Mouse (Mus musculus): Measurements from ENCODE around the gene Runx3. TPM values are rescaled to one million over a fixed set of nuclear protein-coding genes. Genes with fewer than 3 reads are reported as not detected.
A peak's percentile ranks its signal among the peaks of the same experiment; 100 is the strongest.

Runx3 gene
- polyA plus RNA-seq, 1 experiment from 2014 or later: 2.4 TPM

- H3K4me2 ChIP-seq (ENCODE audit: low read depth, low read length): peak overlapping the region; percentile 42
- no peak overlapping the region; the same call in 1 of the 2 replicates for H3K27ac ChIP-seq (replicated peaks; ENCODE audit: low read depth, low read length)
- H3K27me3 ChIP-seq (replicated peaks; ENCODE audit: control insufficient read depth, insufficient read depth, low read length): peaks cover 41% of the 10 kb centered on the region
- H3K9me3 ChIP-seq (ENCODE audit: control insufficient read depth, low read length): no peaks in the 10 kb centered on the region
- WGBS: 4% methylated on average over 21 of the region's 23 CpGs
- peak; percentile 85 for ATAC-seq (ENCODE audit: low read depth)
- H3K4me3 ChIP-seq (ENCODE audit: low read depth, low read length): no peak overlapping the region
- peaks cover 31% of the 10 kb centered on the region for H3K4me1 ChIP-seq (ENCODE audit: control insufficient read depth, insufficient read depth, low read length)
- no peaks in the 10 kb centered on the region for H3K36me3 ChIP-seq (ENCODE audit: control insufficient read depth, insufficient read depth, low read length)
- DNase-seq (ENCODE audit: low spot score): peak; percentile 90
- no peak overlapping the region for H3K9ac ChIP-seq (ENCODE audit: low read depth, low read length)
These were observed 46.2 kb downstream of the Runx3 start for GRCm38 (mm10) chr4:135166413-135167225.

GRCm38 (mm10) chr4:135167816-135168527, 47.5 kb downstream of the Runx3 start:
- ATAC-seq (ENCODE audit: low read depth): no peak
- WGBS: 52% methylated on average over 7 of the region's 7 CpGs
- Histone ChIP-seq H3K4me2 (ENCODE audit: low read depth, low read length) (no peak overlapping the region), H3K9ac (ENCODE audit: low read depth, low read length) (no peak overlapping the region), H3K27me3 (replicated peaks; ENCODE audit: control insufficient read depth, insufficient read depth, low read length) (peaks cover 49% of the 10 kb centered on the region), H3K4me3 (ENCODE audit: low read depth, low read length) (no peak overlapping the region), H3K27ac (replicated peaks; ENCODE audit: low read depth, low read length) (no peak overlapping the region), H3K36me3 (ENCODE audit: control insufficient read depth, insufficient read depth, low read length) (no peaks in the 10 kb centered on the region), H3K4me1 (ENCODE audit: control insufficient read depth, insufficient read depth, low read length) (peaks cover 28% of the 10 kb centered on the region), H3K9me3 (ENCODE audit: control insufficient read depth, low read length) (no peaks in the 10 kb centered on the region)
- DNase-seq (ENCODE audit: low spot score): no peak

GRCm38 (mm10) chr4:135169096-135169495, 48.6 kb downstream of the Runx3 start:
- Histone ChIP-seq H3K9ac (ENCODE audit: low read depth, low read length) (no peak overlapping the region), H3K4me3 (ENCODE audit: low read depth, low read length) (no peak overlapping the region), H3K4me1 (ENCODE audit: control insufficient read depth, insufficient read depth, low read length) (peaks cover 28% of the 10 kb centered on the region), H3K4me2 (ENCODE audit: low read depth, low read length) (no peak overlapping the region), H3K27ac (replicated peaks; ENCODE audit: low read depth, low read length) (no peak overlapping the region), H3K27me3 (replicated peaks; ENCODE audit: control insufficient read depth, insufficient read depth, low read length) (peaks cover 54% of the 10 kb centered on the region), H3K36me3 (ENCODE audit: control insufficient read depth, insufficient read depth, low read length) (no peaks in the 10 kb centered on the region), H3K9me3 (ENCODE audit: control insufficient read depth, low read length) (no peaks in the 10 kb centered on the region)
- 72% methylated on average over 10 of the region's 10 CpGs for WGBS
- DNase-seq (ENCODE audit: low spot score): no peak
- no peak for ATAC-seq (ENCODE audit: low read depth)

GRCm38 (mm10) chr4:135169501-135169900, 49.0 kb downstream of the Runx3 start:
- Histone ChIP-seq H3K4me1 (ENCODE audit: control insufficient read depth, insufficient read depth, low read length) (peaks cover 28% of the 10 kb centered on the region), H3K9ac (ENCODE audit: low read depth, low read length) (no peak overlapping the region), H3K27ac (replicated peaks; ENCODE audit: low read depth, low read length) (no peak overlapping the region), H3K9me3 (ENCODE audit: control insufficient read depth, low read length) (no peaks in the 10 kb centered on the region), H3K4me2 (ENCODE audit: low read depth, low read length) (no peak overlapping the region), H3K36me3 (ENCODE audit: control insufficient read depth, insufficient read depth, low read length) (no peaks in the 10 kb centered on the region), H3K4me3 (ENCODE audit: low read depth, low read length) (no peak overlapping the region), H3K27me3 (replicated peaks; ENCODE audit: control insufficient read depth, insufficient read depth, low read length) (peaks cover 57% of the 10 kb centered on the region)
- no peak for DNase-seq (ENCODE audit: low spot score)
- ATAC-seq (ENCODE audit: low read depth): no peak
- 70% methylated on average over 4 of the region's 4 CpGs for WGBS

- Histone ChIP-seq H3K27me3 (replicated peaks; ENCODE audit: control insufficient read depth, insufficient read depth, low read length) (peaks cover 63% of the 10 kb centered on the region), H3K36me3 (ENCODE audit: control insufficient read depth, insufficient read depth, low read length) (no peaks in the 10 kb centered on the region), H3K9ac (ENCODE audit: low read depth, low read length) (no peak overlapping the region), H3K9me3 (ENCODE audit: control insufficient read depth, low read length) (no peaks in the 10 kb centered on the region), H3K4me3 (ENCODE audit: low read depth, low read length) (no peak overlapping the region), H3K27ac (replicated peaks; ENCODE audit: low read depth, low read length) (no peak overlapping the region), H3K4me1 (ENCODE audit: control insufficient read depth, insufficient read depth, low read length) (peaks cover 29% of the 10 kb centered on the region), H3K4me2 (ENCODE audit: low read depth, low read length) (no peak overlapping the region)
- ATAC-seq (ENCODE audit: low read depth) (no peak), DNase-seq (ENCODE audit: low spot score) (no peak)
- WGBS: 54% methylated on average over 12 of the region's 12 CpGs
These were observed 50.9 kb downstream of the Runx3 start for GRCm38 (mm10) chr4:135171304-135171875.

- Histone ChIP-seq H3K4me3 (ENCODE audit: low read depth, low read length) (peak overlapping the region; percentile 13; the same call in 1 of the 2 replicates), H3K4me1 (ENCODE audit: control insufficient read depth, insufficient read depth, low read length) (peaks cover 9% of the 10 kb centered on the region; the same call in 1 of the 2 replicates), H3K27me3 (replicated peaks; ENCODE audit: control insufficient read depth, insufficient read depth, low read length) (peaks cover 40% of the 10 kb centered on the region), H3K9me3 (ENCODE audit: control insufficient read depth, low read length) (no peaks in the 10 kb centered on the region), H3K36me3 (ENCODE audit: control insufficient read depth, insufficient read depth, low read length) (no peaks in the 10 kb centered on the region), H3K9ac (ENCODE audit: low read depth, low read length) (peak overlapping the region; percentile 25; the same call in 1 of the 2 replicates), H3K27ac (replicated peaks; ENCODE audit: low read depth, low read length) (no peak overlapping the region), H3K4me2 (ENCODE audit: low read depth, low read length) (peak overlapping the region; percentile 40)
- DNase-seq (ENCODE audit: low spot score): no peak
- peak; percentile 23; the same call in 1 of the 2 replicates for ATAC-seq (ENCODE audit: low read depth)
- WGBS: 27% methylated on average over 29 of the region's 38 CpGs
These were observed 55.1 kb downstream of the Runx3 start for GRCm38 (mm10) chr4:135175406-135176120.

- no peaks in the 10 kb centered on the region for H3K36me3 ChIP-seq (ENCODE audit: control insufficient read depth, insufficient read depth, low read length)
These were observed 57.1 kb downstream of the Runx3 start for GRCm38 (mm10) chr4:135177568-135177967.

GRCm38 (mm10) chr4:135179077-135179481, 58.6 kb downstream of the Runx3 start:
- no peak overlapping the region for H3K27ac ChIP-seq (replicated peaks; ENCODE audit: low read depth, low read length)
- H3K9ac ChIP-seq (ENCODE audit: low read depth, low read length): no peak overlapping the region
- no peak overlapping the region for H3K4me2 ChIP-seq (ENCODE audit: low read depth, low read length)
- ATAC-seq (ENCODE audit: low read depth) (0 out of 2 replicates have a peak, but pooled peaks have one; percentile 43), DNase-seq (ENCODE audit: low spot score) (no peak)
- no peaks in the 10 kb centered on the region for H3K36me3 ChIP-seq (ENCODE audit: control insufficient read depth, insufficient read depth, low read length)
- no peak overlapping the region for H3K4me3 ChIP-seq (ENCODE audit: low read depth, low read length)
- 16% methylated on average over 4 of the region's 5 CpGs for WGBS
- no peaks in the 10 kb centered on the region for H3K9me3 ChIP-seq (ENCODE audit: control insufficient read depth, low read length)
- peaks cover 16% of the 10 kb centered on the region; the same call in 1 of the 2 replicates for H3K27me3 ChIP-seq (replicated peaks; ENCODE audit: control insufficient read depth, insufficient read depth, low read length)
- H3K4me1 ChIP-seq (ENCODE audit: control insufficient read depth, insufficient read depth, low read length): peaks cover 9% of the 10 kb centered on the region; the same call in 1 of the 2 replicates

More at GRCm38 (mm10) chr4:135177568-135177967, 57.1 kb downstream of the Runx3 start:
- no peaks in the 10 kb centered on the region for H3K9me3 ChIP-seq (ENCODE audit: control insufficient read depth, low read length)
- H3K9ac ChIP-seq (ENCODE audit: low read depth, low read length): no peak overlapping the region
- no peak overlapping the region for H3K27ac ChIP-seq (replicated peaks; ENCODE audit: low read depth, low read length)
- H3K27me3 ChIP-seq (replicated peaks; ENCODE audit: control insufficient read depth, insufficient read depth, low read length): peaks cover 22% of the 10 kb centered on the region; the same call in 1 of the 2 replicates
- no peak overlapping the region for H3K4me2 ChIP-seq (ENCODE audit: low read depth, low read length)
- DNase-seq (ENCODE audit: low spot score) (no peak), ATAC-seq (ENCODE audit: low read depth) (no peak)
- no peak overlapping the region for H3K4me3 ChIP-seq (ENCODE audit: low read depth, low read length)
- H3K4me1 ChIP-seq (ENCODE audit: control insufficient read depth, insufficient read depth, low read length): peaks cover 9% of the 10 kb centered on the region; the same call in 1 of the 2 replicates

Measured in embryonic facial prominence, embryonic 14.5 days (tissue).